Mouse (Mus musculus) embryonic facial prominence, embryonic 14.5 days (tissue): Measurements from ENCODE around the gene Otog. TPM values are rescaled to one million over a fixed set of nuclear protein-coding genes. Genes with fewer than 3 reads are reported as not detected.
A peak's percentile ranks its signal among the peaks of the same experiment; 100 is the strongest.

Experiments
- ATAC-seq: fragments of 200-750 bp; cut with Nextera tagmentation; 2 replicates; pipeline ENCODE4 v1.8.0; 2017; ENCODE audit warnings: low read depth, moderate number of reproducible peaks, moderate TSS enrichment
- DNase-seq: peaks from one replicate; pipeline ENCODE4 v3.0.0-alpha.2; 2015; ENCODE audit warnings: low spot score
- H3K27ac ChIP-seq: fragments of 300-500 bp; sonication (generic); replicated peaks from 2 replicates; pipeline ENCODE4 v1.5.1; 2014; ENCODE audit warnings: low read depth, mild to moderate bottlenecking, low read length, moderate library complexity
- H3K27me3 ChIP-seq: fragments of 300-500 bp; sonication (generic); replicated peaks from 2 replicates; pipeline ENCODE4 v1.6.1; 2014; ENCODE audit warnings: low read length; ENCODE audit not compliant: control insufficient read depth, insufficient read depth
- H3K36me3 ChIP-seq: fragments of 300-500 bp; sonication (generic); 2 replicates; pipeline ENCODE4 v1.6.1; 2014; ENCODE audit warnings: low read length, mixed read lengths; ENCODE audit not compliant: control insufficient read depth, insufficient read depth
- H3K4me1 ChIP-seq: fragments of 300-500 bp; sonication (generic); 2 replicates; pipeline ENCODE4 v1.6.1; 2014; ENCODE audit warnings: antibody characterized with exemption, low read length; ENCODE audit not compliant: control insufficient read depth, insufficient read depth
- H3K4me2 ChIP-seq: fragments of 300-500 bp; sonication (generic); 2 replicates; pipeline ENCODE4 v1.6.1; 2014; ENCODE audit warnings: low read depth, mild to moderate bottlenecking, low read length, moderate library complexity, mixed read lengths
- H3K4me3 ChIP-seq: fragments of 300-500 bp; sonication (generic); 2 replicates; pipeline ENCODE4 v1.5.1; 2014; ENCODE audit warnings: low read depth, mild to moderate bottlenecking, low read length
- H3K9ac ChIP-seq: fragments of 300-500 bp; sonication (generic); 2 replicates; pipeline ENCODE4 v1.6.1; 2014; ENCODE audit warnings: low read depth, mild to moderate bottlenecking, low read length, moderate library complexity, mixed read lengths
- H3K9me3 ChIP-seq: fragments of 300-500 bp; sonication (generic); 2 replicates; pipeline ENCODE4 v1.6.1; 2016; ENCODE audit warnings: low read length; ENCODE audit not compliant: control insufficient read depth
- WGBS: fragments of 180-500 bp; shearing (Covaris S2); extraction: QIAGEN DNeasy Blood & Tissue Kit; methylation state at CpG from one replicate; pipeline ENCODE4 v1.1.7; 2014; 5-methylcytosine and 5-hydroxymethylcytosine counted together
- polyA plus RNA-seq: library from polyadenylated mRNA; unstranded; fragments of >200 nt; fragmentation: Nextera tagmentation; extraction: Ambion mirVana; gene quantifications from 2 replicates; pipeline ENCODE4 v1.2.1, GENCODE M21; 2014

Otog gene
- polyA plus RNA-seq, 1 experiment from 2014 or later = 2.3 TPM

DNA sequence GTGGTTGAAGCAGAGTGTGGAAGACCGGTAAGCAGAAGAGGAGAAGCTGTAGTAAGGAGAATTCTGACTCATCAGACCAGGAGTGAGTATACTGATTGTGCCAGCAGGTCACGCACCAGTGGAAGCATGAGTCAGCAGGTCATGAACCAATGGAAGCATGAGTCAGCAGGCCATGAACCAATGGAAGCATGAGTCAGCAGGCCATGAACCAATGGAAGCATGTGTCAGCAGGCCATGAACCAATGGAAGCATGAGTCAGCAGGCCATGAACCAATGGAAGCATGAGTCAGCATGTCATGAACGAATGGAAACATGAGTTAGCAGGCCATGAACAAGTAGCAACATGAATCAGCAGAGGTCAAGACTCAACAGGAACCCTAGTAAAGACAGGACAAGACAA lies 80.5 kb downstream of the Otog start:
- no peak overlapping the region for H3K27ac ChIP-seq
- DNase-seq = no peak
- ATAC-seq = no peak
- H3K9me3 ChIP-seq = no peaks in the 10 kb centered on the region
- H3K4me1 ChIP-seq = no peaks in the 10 kb centered on the region
- H3K27me3 ChIP-seq = no peaks in the 10 kb centered on the region
- WGBS = 83% methylated on average over 3 of the region's 3 CpGs
- H3K9ac ChIP-seq = no peak overlapping the region
- no peaks in the 10 kb centered on the region for H3K36me3 ChIP-seq
- H3K4me3 ChIP-seq = no peak overlapping the region
- H3K4me2 ChIP-seq = no peak overlapping the region

DNA sequence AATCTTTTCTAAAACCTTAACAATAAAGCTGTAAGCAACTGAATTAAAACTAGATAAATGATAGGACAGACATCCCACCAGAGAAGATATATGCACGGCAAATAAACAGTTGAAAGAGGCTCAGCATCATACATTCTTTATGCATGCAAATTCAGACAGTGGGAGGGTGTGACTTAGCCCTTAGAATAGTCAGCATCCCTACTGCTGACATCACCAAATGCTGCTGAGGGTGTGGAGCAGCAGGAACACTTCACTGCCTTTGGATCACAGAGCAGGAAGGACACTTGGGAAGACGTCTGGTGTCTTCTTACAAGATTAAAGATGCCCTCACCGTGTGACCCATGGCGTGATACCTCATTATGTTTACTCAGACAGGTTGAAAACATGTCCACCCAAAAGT lies 87.1 kb downstream of the Otog start:
- H3K27ac ChIP-seq = no peak overlapping the region
- no peaks in the 10 kb centered on the region for H3K9me3 ChIP-seq
- no peaks in the 10 kb centered on the region for H3K36me3 ChIP-seq
- WGBS = 49% methylated on average over 4 of the region's 4 CpGs
- no peaks in the 10 kb centered on the region for H3K4me1 ChIP-seq
- H3K4me2 ChIP-seq = no peak overlapping the region
- ATAC-seq (no peak), DNase-seq (no peak)
- H3K27me3 ChIP-seq = no peaks in the 10 kb centered on the region
- H3K9ac ChIP-seq = no peak overlapping the region
- H3K4me3 ChIP-seq = no peak overlapping the region

DNA sequence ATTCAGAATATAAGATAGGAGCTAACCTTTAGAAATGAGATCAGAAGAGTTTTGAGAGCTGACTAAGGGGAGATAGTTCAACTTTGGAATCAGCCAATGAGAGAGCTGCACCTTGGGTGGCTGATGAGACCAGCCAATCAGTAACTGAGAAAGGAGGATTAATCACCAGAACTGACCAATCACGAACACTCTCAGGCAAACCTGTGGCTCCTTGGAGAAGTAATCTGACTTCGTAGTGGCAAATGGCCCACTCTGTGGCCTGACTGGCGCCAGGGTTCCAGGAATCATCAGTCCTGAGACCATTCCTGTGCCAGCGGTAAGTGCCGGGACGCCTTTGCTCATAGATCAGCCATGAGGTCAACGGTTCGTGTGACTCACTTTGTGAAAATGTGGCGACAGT lies 96.6 kb downstream of the Otog start:
- no peak for ATAC-seq
- DNase-seq = no peak
- Histone ChIP-seq H3K4me1 (no peaks in the 10 kb centered on the region), H3K4me3 (no peak overlapping the region), H3K36me3 (no peaks in the 10 kb centered on the region), H3K4me2 (no peak overlapping the region), H3K9ac (no peak overlapping the region), H3K27me3 (no peaks in the 10 kb centered on the region), H3K9me3 (no peaks in the 10 kb centered on the region), H3K27ac (no peak overlapping the region)
- 84% methylated on average over 9 of the region's 9 CpGs for WGBS

DNA sequence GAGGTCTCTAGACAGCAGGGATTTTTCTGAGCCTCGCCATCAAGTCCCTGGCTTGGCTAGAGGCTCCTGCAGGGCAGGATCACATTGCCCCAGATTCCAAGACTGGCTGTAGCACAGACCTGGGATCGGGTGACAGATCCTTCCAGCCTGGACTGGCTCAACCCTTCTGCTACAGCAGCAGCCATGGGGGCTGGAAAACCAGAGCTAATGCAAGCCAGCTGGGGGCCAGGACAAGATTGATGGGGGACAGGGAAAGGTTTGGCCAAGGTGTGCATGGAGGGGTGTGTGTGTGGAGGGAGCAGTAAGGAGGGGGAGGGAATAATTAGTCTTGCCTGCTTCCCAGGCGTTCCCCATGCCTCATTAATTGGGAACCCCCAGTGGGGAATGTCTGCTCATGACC lies 99.0 kb downstream of the Otog start:
- no peak overlapping the region for H3K9ac ChIP-seq
- ATAC-seq = 0 out of 2 replicates have a peak, but pooled peaks have one; percentile 26
- H3K27ac ChIP-seq = no peak overlapping the region
- H3K4me1 ChIP-seq = no peaks in the 10 kb centered on the region
- 16% methylated on average over 3 of the region's 3 CpGs for WGBS
- no peaks in the 10 kb centered on the region for H3K27me3 ChIP-seq
- H3K4me3 ChIP-seq = no peak overlapping the region
- no peak overlapping the region for H3K4me2 ChIP-seq
- no peaks in the 10 kb centered on the region for H3K9me3 ChIP-seq
- DNase-seq = peak; percentile 47
- no peaks in the 10 kb centered on the region for H3K36me3 ChIP-seq

DNA sequence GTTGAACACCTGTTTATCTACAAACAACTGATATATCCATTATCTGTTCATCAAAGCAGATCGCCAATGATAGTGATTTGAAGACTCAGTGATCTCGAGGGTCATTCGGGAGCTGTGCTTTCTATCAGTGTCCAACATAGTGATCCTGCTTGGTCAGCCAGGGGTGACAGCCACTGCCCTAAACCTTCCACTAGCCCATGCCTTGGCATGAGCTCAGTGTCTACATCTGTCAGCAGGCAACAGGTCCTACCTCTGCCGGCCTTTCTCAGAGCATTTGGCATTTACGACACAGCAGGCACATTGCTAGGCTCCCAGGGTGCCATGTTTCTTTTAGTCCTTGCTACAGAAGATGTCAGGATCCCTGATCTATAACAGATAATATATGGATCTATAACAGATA lies 99.5 kb downstream of the Otog start:
- H3K4me1 ChIP-seq = no peaks in the 10 kb centered on the region
- H3K27ac ChIP-seq = no peak overlapping the region
- H3K4me2 ChIP-seq = no peak overlapping the region
- H3K27me3 ChIP-seq = no peaks in the 10 kb centered on the region
- DNase-seq (no peak), ATAC-seq (no peak)
- H3K36me3 ChIP-seq = no peaks in the 10 kb centered on the region
- H3K9me3 ChIP-seq = no peaks in the 10 kb centered on the region
- no peak overlapping the region for H3K4me3 ChIP-seq
- WGBS = 72% methylated on average over 5 of the region's 5 CpGs
- no peak overlapping the region for H3K9ac ChIP-seq

DNA sequence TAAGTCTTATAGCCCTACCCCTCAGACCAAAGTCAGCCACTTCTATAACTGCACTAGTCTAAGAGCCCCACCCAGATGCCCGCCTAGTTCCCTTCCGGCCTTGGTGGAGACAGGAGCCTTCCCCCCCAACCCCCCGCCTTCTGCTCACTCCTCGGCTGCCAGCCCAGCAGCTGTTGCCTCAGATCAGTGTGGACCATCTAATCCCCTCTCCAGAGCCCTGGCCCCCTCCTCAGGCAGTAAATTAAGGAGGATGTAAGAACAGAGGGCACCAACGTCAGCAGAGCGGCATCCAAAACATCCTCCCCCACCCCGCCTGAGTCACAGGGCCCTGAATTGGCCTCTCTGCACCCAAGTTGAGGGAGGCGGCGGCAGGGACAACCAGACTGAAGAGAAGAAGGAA lies 100.7 kb downstream of the Otog start:
- WGBS = 71% methylated on average over 8 of the region's 9 CpGs

DNA sequence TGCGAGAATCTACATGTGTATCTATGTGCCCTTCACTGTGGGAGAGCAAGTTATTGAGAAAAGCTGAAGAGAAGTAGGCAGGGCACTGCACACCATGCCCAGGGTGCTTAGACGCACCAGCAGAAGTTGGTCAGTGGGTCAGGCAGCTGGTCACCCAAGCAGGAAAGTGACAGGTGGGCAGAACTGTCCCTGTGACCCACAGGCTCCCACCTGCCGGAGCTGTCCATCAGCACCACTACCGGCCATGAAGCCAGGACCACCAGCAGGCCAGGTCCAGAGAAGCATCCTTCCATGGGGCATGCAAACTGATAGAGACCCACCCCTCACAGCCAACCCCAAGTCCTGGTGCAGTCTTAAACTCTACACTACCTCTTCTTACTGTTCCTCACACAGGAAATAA lies 106.9 kb downstream of the Otog start:
- no peak overlapping the region for H3K4me2 ChIP-seq
- WGBS = 88% methylated on average over 2 of the region's 4 CpGs
- no peak for ATAC-seq

More for the DNA sequence above, 100.7 kb downstream of the Otog start:
- Histone ChIP-seq H3K27ac (no peak overlapping the region), H3K27me3 (no peaks in the 10 kb centered on the region), H3K4me2 (no peak overlapping the region), H3K4me1 (no peaks in the 10 kb centered on the region), H3K4me3 (no peak overlapping the region), H3K9ac (no peak overlapping the region), H3K9me3 (no peaks in the 10 kb centered on the region), H3K36me3 (no peaks in the 10 kb centered on the region)
- ATAC-seq (peak; percentile 90), DNase-seq (peak; percentile 75)

DNA sequence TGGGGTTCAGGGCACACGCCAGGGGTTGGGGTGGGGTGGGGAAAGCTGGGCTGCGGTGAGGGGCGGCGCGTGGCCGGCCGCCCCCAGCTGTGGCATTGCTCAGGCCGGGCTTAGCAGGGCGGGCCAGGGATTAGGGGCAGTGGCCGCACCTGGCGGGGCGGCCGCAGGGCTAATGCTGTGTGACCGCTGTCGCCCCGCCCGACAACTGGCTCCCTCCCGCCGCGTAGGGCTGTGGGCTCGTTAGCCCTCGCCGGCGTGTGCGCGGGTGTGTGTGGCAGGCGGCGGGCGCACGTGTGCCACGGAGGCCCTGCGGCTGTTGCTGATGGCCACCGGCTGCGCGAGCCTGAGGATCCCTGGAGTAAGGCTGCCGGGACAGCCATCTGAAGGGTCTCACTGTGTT lies 108.0 kb downstream of the Otog start:
- Histone ChIP-seq H3K4me2 (no peak overlapping the region), H3K27me3 (peaks cover 39% of the 10 kb centered on the region)
- 0% methylated on average over 6 of the region's 36 CpGs for whole genome bisulfite sequencing

More for the DNA sequence above, 106.9 kb downstream of the Otog start:
- Histone ChIP-seq H3K27ac (no peak overlapping the region), H3K9ac (no peak overlapping the region), H3K4me3 (no peak overlapping the region), H3K36me3 (no peaks in the 10 kb centered on the region), H3K27me3 (peaks cover 39% of the 10 kb centered on the region), H3K9me3 (no peaks in the 10 kb centered on the region), H3K4me1 (no peaks in the 10 kb centered on the region)
- peak; percentile 11 for DNase-seq

DNA sequence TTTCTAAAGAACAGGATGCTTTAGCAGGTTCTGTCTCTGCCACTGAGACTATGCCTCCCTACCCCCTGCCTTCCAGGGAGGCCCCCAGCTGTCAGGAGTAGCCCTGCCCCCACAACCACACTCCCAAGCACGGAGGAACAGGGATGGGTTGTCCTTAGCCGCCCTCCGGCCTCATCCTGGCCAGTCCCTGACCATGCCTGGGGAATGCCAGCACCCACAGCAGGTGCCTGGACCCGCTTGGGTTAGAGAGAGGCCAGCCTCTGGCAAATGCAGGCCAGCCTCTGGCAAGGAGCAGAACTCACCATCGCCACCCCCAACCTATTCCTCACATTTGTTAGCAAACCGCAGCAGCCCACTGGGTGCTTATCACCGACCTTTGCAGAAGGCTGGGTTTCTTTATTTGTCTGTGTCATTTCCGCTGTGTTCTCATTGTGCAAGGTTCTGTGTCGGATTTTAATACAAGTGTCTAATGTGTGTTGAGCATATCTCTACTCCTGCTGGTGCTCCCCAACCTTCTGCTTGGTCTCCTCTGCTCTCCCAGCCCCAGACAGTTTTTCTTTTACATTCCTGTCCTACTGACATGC lies 109.4 kb downstream of the Otog start:
- Histone ChIP-seq H3K36me3 (no peaks in the 10 kb centered on the region), H3K4me1 (no peaks in the 10 kb centered on the region), H3K27me3 (peaks cover 39% of the 10 kb centered on the region), H3K9ac (no peak overlapping the region), H3K4me2 (no peak overlapping the region), H3K9me3 (no peaks in the 10 kb centered on the region), H3K4me3 (no peak overlapping the region), H3K27ac (no peak overlapping the region)
- peak; percentile 4 for DNase-seq
- WGBS = 45% methylated on average over 6 of the region's 9 CpGs
- no peak for ATAC-seq

More for the DNA sequence above, 108.0 kb downstream of the Otog start:
- ATAC-seq (peak; percentile 58), DNase-seq (peak; percentile 47)
- Histone ChIP-seq H3K9me3 (no peaks in the 10 kb centered on the region), H3K36me3 (no peaks in the 10 kb centered on the region), H3K4me1 (no peaks in the 10 kb centered on the region), H3K4me3 (no peak overlapping the region), H3K9ac (no peak overlapping the region), H3K27ac (no peak overlapping the region)
